Comparison of ENCODE assay signal across 10 mouse cellular contexts in genomic region chr1:60000319-60000718, GRCm38 (mm10). TPM values are rescaled to one million over a fixed set of nuclear protein-coding genes. Genes with fewer than 3 reads are reported as not detected.
DNase-seq lines count a peak whose midpoint lies in the region; ATAC-seq and TF ChIP-seq lines count a peak whose summit lies in the region.
"Had no signal": no experiment of that assay in that cellular context is flagged by ENCODE, and none has a peak within 500 bp of the region (broad histone marks: within the 10 kb centered on the region; RNA-seq: fewer than 3 reads in every experiment).

No protein-coding gene starts in this region.

- no peak for ATAC-seq in kidney, postnatal 0 days (replicated peaks; ENCODE audit: low FRiP score, low read depth)
- ATAC-seq in Patski: peak; percentile 94

- H3K4me1 ChIP-seq in kidney, postnatal 0 days (replicated peaks; ENCODE audit: insufficient read depth, low read length): no peaks in the 10 kb centered on the region
- H3K4me1 ChIP-seq in E14TG2a.4 (replicated peaks; ENCODE audit: low read depth, low read length): peaks cover 4% of the 10 kb centered on the region

- no peaks in the 10 kb centered on the region for H3K36me3 ChIP-seq in kidney, postnatal 0 days (ENCODE audit: insufficient read depth, low read length)
- no peaks in the 10 kb centered on the region for H3K36me3 ChIP-seq in E14TG2a.4 (ENCODE audit: insufficient read depth, low read length)

- in situ Hi-C loops in Patski (cut with MboI; ENCODE audit: low pct_unique_long_range_greater_than_20kb): no loop called here

- H3K9ac ChIP-seq in kidney, postnatal 0 days (ENCODE audit: low read depth, low read length): no peak overlapping the region

- peak; percentile 71 for TF ChIP-seq CTCF in kidney, postnatal 0 days (IDR thresholded peaks at IDR 0.05; ENCODE audit: low read depth)
- TF ChIP-seq CTCF in E14TG2a.4 (conservative IDR thresholded peaks at IDR 0.05; ENCODE audit: low read length) (peak; percentile 9; the same call in 1 of the 2 replicates), Patski (IDR thresholded peaks at IDR 0.05) (peak; percentile 61)

- H3K27ac ChIP-seq in kidney, postnatal 0 days: no peak overlapping the region

- DNase-seq in kidney, postnatal 0 days (ENCODE audit: low spot score): peak; percentile 65
- no peak for DNase-seq in kidney, adult 8-10 months
- DNase-seq in Patski (ENCODE audit: low read depth, low spot score): peak; percentile 77
- DNase-seq in lung, postnatal 10 days: peak; percentile 28
- DNase-seq in T-cell, adult 2 months (ENCODE audit: low spot score): no peak
- DNase-seq in spleen, postnatal 10 days (ENCODE audit: low spot score in 2 of 2): no peak
- DNase-seq: adrenal gland, postnatal 36 days; thymus, adult 2 months had no signal

- WGBS in kidney, postnatal 0 days: 45% methylated on average over 2 of the region's 2 CpGs

- POLR2A ChIA-PET in Patski (lab: Charles Lee): no interaction called here

- no peak overlapping the region for H3K4me3 ChIP-seq in kidney, postnatal 0 days (replicated peaks; ENCODE audit: low read depth, low read length)
- H3K4me3 ChIP-seq in E14TG2a.4 (replicated peaks; ENCODE audit: low read length): no peak overlapping the region
- H3K4me3 ChIP-seq: megakaryocyte, embryonic 14.5 days had no signal

- H3K27me3 ChIP-seq in kidney, postnatal 0 days (ENCODE audit: insufficient read depth, low read length): no peaks in the 10 kb centered on the region
- H3K27me3 ChIP-seq in E14TG2a.4 (ENCODE audit: insufficient read depth, low read length): no peaks in the 10 kb centered on the region; the same call in 1 of the 2 replicates
- no peaks in the 10 kb centered on the region for H3K27me3 ChIP-seq in Patski
- H3K27me3 ChIP-seq: megakaryocyte, embryonic 14.5 days had no signal

- H3K4me2 ChIP-seq in kidney, postnatal 0 days (ENCODE audit: low read length): no peak overlapping the region

- H3K9me3 ChIP-seq in kidney, postnatal 0 days (replicated peaks; ENCODE audit: low read length): no peaks in the 10 kb centered on the region
- no peaks in the 10 kb centered on the region for H3K9me3 ChIP-seq in E14TG2a.4 (ENCODE audit: low read length)
- H3K9me3 ChIP-seq: megakaryocyte, embryonic 14.5 days had no signal

- CTCF ChIA-PET in Patski (lab: Charles Lee): interaction anchor here (1.0 to 2.1 kb wide), 5 partner anchors 9 to 121 kb away, joined by 3 to 6 read pairs (median 4); no protein-coding TSS in a partner anchor

RNA-seq across cellular contexts. Expression of gene Ica1l, which starts 42.7 kb away (rescaled TPM):
- 1.4 and 1.7 TPM in 2 replicates for polyA plus RNA-seq in kidney, postnatal 0 days (2015; fragmentation: Nextera tagmentation; extraction: Ambion mirVana)
- polyA plus RNA-seq in Patski (2021): 6.9 TPM

Comparison
In these comparisons a context has a peak if more than half of its experiments do, and no peak if none do; other contexts are left out.
1. DNase-seq: peak in kidney, postnatal 0 days (single experiment), Patski (single experiment) and lung, postnatal 10 days (single experiment); none in kidney, adult 8-10 months (0 of 2), T-cell, adult 2 months (single experiment) and spleen, postnatal 10 days (0 of 2).
2. CTCF ChIP-seq: peak in every context shown above with its lines; median percentile 71 in kidney, postnatal 0 days; 61 in Patski; 9 in E14TG2a.4.